ENCODE assay signal across 19 mouse cellular contexts in genomic region chr7:99116781-99117180, GRCm38 (mm10).
"Had no signal": no experiment of that assay in that cellular context is flagged by ENCODE, and none has a peak within 500 bp of the region (broad histone marks: within the 10 kb centered on the region; RNA-seq: fewer than 3 reads in every experiment).

No protein-coding gene starts in this region.

- H3K27ac ChIP-seq: midbrain, embryonic 10.5 days; midbrain, embryonic 12.5 days; neural tube, embryonic 13.5 days; neural tube, embryonic 15.5 days had no signal

- H3K4me3 ChIP-seq: midbrain, embryonic 10.5 days; midbrain, embryonic 12.5 days; myocyte; neural tube, embryonic 13.5 days; neural tube, embryonic 15.5 days had no signal

- H3K9me3 ChIP-seq: midbrain, embryonic 10.5 days; midbrain, embryonic 12.5 days; neural tube, embryonic 13.5 days; neural tube, embryonic 15.5 days had no signal

- ATAC-seq: midbrain, embryonic 16.5 days had no signal

- DNase-seq: lung, adult 18-20 months; lung, embryonic 14.5 days; lung, postnatal 10 days; lung, postnatal 4 days; midbrain, embryonic 14.5 days; retina, postnatal 1 day; right cerebral cortex, adult 18-20 months; right cerebral cortex, postnatal 25 days; right cerebral cortex, postnatal 4 days; spleen, adult 18-20 months; thymus, adult 18-20 months; thymus, postnatal 14 days; thymus, postnatal 36 days had no signal

- H3K4me1 ChIP-seq: midbrain, embryonic 10.5 days; midbrain, embryonic 12.5 days; neural tube, embryonic 13.5 days; neural tube, embryonic 15.5 days had no signal

- H3K27me3 ChIP-seq: midbrain, embryonic 12.5 days; neural tube, embryonic 13.5 days; neural tube, embryonic 15.5 days had no signal

- H3K9ac ChIP-seq: lung, embryonic 14.5 days; midbrain, embryonic 12.5 days; neural tube, embryonic 13.5 days; neural tube, embryonic 15.5 days had no signal

- H3K4me2 ChIP-seq: lung, embryonic 14.5 days; midbrain, embryonic 12.5 days; neural tube, embryonic 13.5 days; neural tube, embryonic 15.5 days had no signal

- H3K36me3 ChIP-seq: midbrain, embryonic 10.5 days; midbrain, embryonic 12.5 days; neural tube, embryonic 15.5 days had no signal
